Mouse (Mus musculus) hindbrain, embryonic 15.5 days (tissue): Measurements from ENCODE around the gene Prss12. TPM values are rescaled to one million over a fixed set of nuclear protein-coding genes. Genes with fewer than 3 reads are reported as not detected.

Source experiments
- ATAC-seq: fragments of 200-750 bp; cut with Nextera tagmentation; 2 replicates; pipeline ENCODE4 v1.8.0; 2017; ENCODE audit warnings: low read depth, moderate number of reproducible peaks, moderate TSS enrichment; ENCODE audit not compliant: low FRiP score
- H3K27ac ChIP-seq: fragments of 300-500 bp; sonication (generic); replicated peaks from 2 replicates; pipeline ENCODE4 v1.5.1; 2015; ENCODE audit warnings: mild to moderate bottlenecking, inconsistent platforms
- H3K27me3 ChIP-seq: fragments of 300-500 bp; sonication (generic); 2 replicates; pipeline ENCODE4 v1.6.1; 2015; ENCODE audit warnings: control low read depth, inconsistent platforms
- H3K36me3 ChIP-seq: fragments of 300-500 bp; sonication (generic); 2 replicates; pipeline ENCODE4 v1.6.1; 2015; ENCODE audit warnings: control low read depth, inconsistent platforms
- H3K4me1 ChIP-seq: fragments of 300-500 bp; sonication (generic); replicated peaks from 2 replicates; pipeline ENCODE4 v1.6.1; 2015; ENCODE audit warnings: control low read depth, inconsistent platforms
- H3K4me2 ChIP-seq: fragments of 300-500 bp; sonication (generic); 2 replicates; pipeline ENCODE4 v1.6.1; 2015; ENCODE audit warnings: moderate library complexity, mild to moderate bottlenecking, inconsistent platforms
- H3K4me3 ChIP-seq: fragments of 300-500 bp; sonication (generic); 2 replicates; pipeline ENCODE4 v1.5.1; 2015; ENCODE audit warnings: mild to moderate bottlenecking, inconsistent platforms
- H3K9ac ChIP-seq: fragments of 300-500 bp; sonication (generic); 2 replicates; pipeline ENCODE4 v1.6.1; 2015; ENCODE audit warnings: inconsistent platforms
- H3K9me3 ChIP-seq: fragments of 300-500 bp; sonication (generic); 2 replicates; pipeline ENCODE4 v1.6.1; 2016; ENCODE audit warnings: control low read depth, inconsistent platforms
- WGBS: fragments of 180-500 bp; shearing (Covaris S2); methylation state at CpG from one replicate; pipeline ENCODE4 v1.1.7; 2015; 5-methylcytosine and 5-hydroxymethylcytosine counted together
- polyA plus RNA-seq: library from polyadenylated mRNA; unstranded; fragments of >200 nt; fragmentation: Nextera tagmentation; extraction: Ambion mirVana; gene quantifications from 2 replicates; pipeline ENCODE4 v1.2.1, GENCODE M21; 2015

Gene Prss12
- polyA plus RNA-seq, 1 experiment from 2014 or later, result 22.8 TPM

DNA sequence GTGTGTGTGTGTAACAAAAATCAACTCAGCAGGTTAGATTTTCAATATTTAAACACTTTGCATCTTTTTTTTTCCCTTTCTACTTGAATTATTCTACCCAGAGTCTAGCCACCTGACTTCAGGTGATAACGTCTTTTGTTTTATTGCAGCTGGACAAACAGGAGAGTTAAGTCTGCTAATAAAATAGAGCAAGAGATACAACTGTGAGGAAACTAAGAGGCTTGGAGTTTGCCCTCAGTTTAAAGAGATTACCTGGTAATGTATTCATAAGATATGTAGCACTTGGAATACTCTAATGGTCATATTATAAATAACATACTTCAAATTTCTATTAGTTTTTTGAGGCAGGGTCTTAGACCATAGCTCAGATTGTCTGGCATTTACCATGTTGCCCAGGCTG, 9.1 kb upstream of the Prss12 start:
- no peak overlapping the region for H3K4me3 ChIP-seq
- 96% methylated on average over 1 of the region's 1 CpGs for WGBS
- ATAC-seq, result no peak

DNA sequence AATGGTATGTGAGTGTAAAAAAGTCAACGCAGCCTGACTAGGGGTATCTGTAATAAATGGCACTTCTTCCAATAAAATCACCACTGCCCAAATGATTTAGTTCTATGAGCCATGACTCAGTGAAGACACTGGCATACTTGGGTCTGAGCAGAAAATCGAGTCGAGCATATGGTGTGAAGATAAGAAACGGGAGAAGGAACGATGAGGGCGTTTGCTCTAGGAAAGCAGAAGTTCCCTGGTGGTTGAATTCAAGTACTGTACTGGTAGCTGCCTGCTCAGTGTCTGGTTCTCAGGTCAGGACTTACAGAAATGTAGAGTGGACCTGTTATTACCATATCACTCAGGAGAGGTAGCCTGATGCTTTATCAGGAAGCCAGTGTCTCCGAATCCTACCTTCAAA, 6.2 kb upstream of the Prss12 start:
- H3K4me1 ChIP-seq, result no peaks in the 10 kb centered on the region
- no peak overlapping the region for H3K27ac ChIP-seq
- H3K9ac ChIP-seq, result no peak overlapping the region
- no peaks in the 10 kb centered on the region for H3K9me3 ChIP-seq
- no peak overlapping the region for H3K4me3 ChIP-seq
- no peaks in the 10 kb centered on the region for H3K27me3 ChIP-seq
- ATAC-seq, result no peak
- H3K36me3 ChIP-seq, result no peaks in the 10 kb centered on the region
- no peak overlapping the region for H3K4me2 ChIP-seq
- WGBS, result 88% methylated on average over 7 of the region's 7 CpGs

More for the DNA sequence above, 9.1 kb upstream of the Prss12 start:
- H3K27me3 ChIP-seq, result no peaks in the 10 kb centered on the region
- H3K27ac ChIP-seq, result no peak overlapping the region
- no peak overlapping the region for H3K4me2 ChIP-seq
- H3K36me3 ChIP-seq, result no peaks in the 10 kb centered on the region
- no peaks in the 10 kb centered on the region for H3K9me3 ChIP-seq
- no peaks in the 10 kb centered on the region for H3K4me1 ChIP-seq
- H3K9ac ChIP-seq, result no peak overlapping the region

DNA sequence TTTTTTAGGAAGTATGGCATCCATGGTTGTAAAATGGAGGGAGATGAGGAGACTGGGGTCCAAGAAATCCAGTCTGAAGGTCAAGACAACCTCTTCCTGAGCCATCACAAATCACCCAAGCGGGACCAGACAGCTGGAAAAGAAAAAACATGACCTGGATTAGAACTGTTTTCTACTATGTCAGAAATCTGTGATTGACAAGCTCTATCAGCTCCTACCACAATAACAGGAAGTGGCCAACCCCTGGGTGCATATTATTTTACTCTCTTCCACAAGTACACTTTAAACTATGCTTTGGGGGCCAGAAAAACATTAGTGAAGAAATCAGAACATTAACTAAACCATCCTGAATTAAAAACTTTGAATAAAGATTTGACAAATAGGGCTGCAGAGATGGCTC, 2.2 kb upstream of the Prss12 start:
- H3K4me3 ChIP-seq, result no peak overlapping the region
- H3K9me3 ChIP-seq, result no peaks in the 10 kb centered on the region
- H3K9ac ChIP-seq, result no peak overlapping the region
- WGBS, result 76% methylated on average over 1 of the region's 1 CpGs
- H3K27me3 ChIP-seq, result no peaks in the 10 kb centered on the region
- H3K4me2 ChIP-seq, result no peak overlapping the region
- H3K27ac ChIP-seq, result no peak overlapping the region
- H3K4me1 ChIP-seq, result peaks cover 14% of the 10 kb centered on the region
- no peaks in the 10 kb centered on the region for H3K36me3 ChIP-seq
- no peak for ATAC-seq

- H3K4me2 ChIP-seq, result peak overlapping the region; percentile 100
- H3K27ac ChIP-seq, result peak overlapping the region; percentile 15; the same call in 1 of the 2 replicates
- peak overlapping the region; percentile 71 for H3K4me3 ChIP-seq
- H3K27me3 ChIP-seq, result no peaks in the 10 kb centered on the region
- 2% methylated on average over 13 of the region's 13 CpGs for WGBS
- no peaks in the 10 kb centered on the region for H3K36me3 ChIP-seq
- peak; percentile 71 for ATAC-seq
- peaks cover 14% of the 10 kb centered on the region for H3K4me1 ChIP-seq
- H3K9ac ChIP-seq, result peak overlapping the region; percentile 68
- H3K9me3 ChIP-seq, result no peaks in the 10 kb centered on the region
Observed at GRCm38 (mm10) chr3:123447538-123448059, 886 bp downstream of the Prss12 start.

GRCm38 (mm10) chr3:123448096-123448495, 1.4 kb downstream of the Prss12 start:
- Histone ChIP-seq H3K9ac (peak overlapping the region; percentile 68), H3K27me3 (no peaks in the 10 kb centered on the region)
- ATAC-seq, result no peak

DNA sequence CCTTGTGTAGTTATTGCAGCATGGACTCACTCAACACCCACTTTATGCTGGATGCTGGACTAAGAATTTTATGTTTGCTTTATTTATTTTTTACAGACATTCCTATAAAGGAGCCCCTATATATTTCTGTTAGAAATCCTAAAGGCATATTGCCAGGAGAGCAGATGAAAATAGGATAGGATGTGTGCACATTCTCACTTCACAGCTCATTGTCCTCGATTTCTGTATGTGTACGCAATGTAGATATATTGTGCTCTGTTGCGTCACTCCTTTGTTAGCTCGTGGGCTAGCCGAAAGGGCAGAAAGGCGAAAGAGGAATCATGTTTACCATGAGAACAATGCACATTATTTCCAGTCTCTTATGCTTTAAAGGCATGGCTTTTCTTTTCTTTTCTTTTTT, 3.4 kb downstream of the Prss12 start:
- Histone ChIP-seq H3K27me3 (no peaks in the 10 kb centered on the region), H3K4me2 (no peak overlapping the region)
- WGBS, result 30% methylated on average over 6 of the region's 6 CpGs

More at GRCm38 (mm10) chr3:123448096-123448495, 1.4 kb downstream of the Prss12 start:
- no peak overlapping the region for H3K27ac ChIP-seq
- H3K36me3 ChIP-seq, result no peaks in the 10 kb centered on the region
- H3K4me1 ChIP-seq, result peaks cover 14% of the 10 kb centered on the region
- H3K9me3 ChIP-seq, result no peaks in the 10 kb centered on the region
- peak overlapping the region; percentile 71 for H3K4me3 ChIP-seq
- 1% methylated on average over 10 of the region's 10 CpGs for WGBS
- H3K4me2 ChIP-seq, result peak overlapping the region; percentile 100

DNA sequence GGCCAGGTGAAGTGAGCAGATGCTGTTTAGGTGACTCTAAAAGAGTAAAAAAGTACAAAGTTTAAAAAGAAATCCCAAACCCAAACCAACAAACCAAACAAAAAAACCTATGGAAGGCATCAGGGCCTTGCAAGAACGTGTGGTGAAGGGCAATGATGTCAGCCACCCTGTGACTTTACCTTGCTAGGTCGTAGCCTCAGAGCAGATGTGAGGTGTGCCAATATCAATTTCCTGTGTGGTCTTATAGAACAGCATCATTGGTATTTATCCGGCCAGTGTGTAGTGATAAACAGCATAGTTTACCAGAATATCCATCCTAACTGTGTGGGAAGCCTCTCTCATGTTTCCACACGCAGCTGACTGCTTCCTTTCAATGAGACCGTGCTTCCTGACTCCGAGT, 6.2 kb downstream of the Prss12 start:
- ATAC-seq, result no peak
- Histone ChIP-seq H3K36me3 (no peaks in the 10 kb centered on the region), H3K9ac (no peak overlapping the region), H3K4me2 (no peak overlapping the region), H3K9me3 (no peaks in the 10 kb centered on the region), H3K27ac (no peak overlapping the region), H3K27me3 (no peaks in the 10 kb centered on the region), H3K4me3 (no peak overlapping the region), H3K4me1 (peaks cover 3% of the 10 kb centered on the region)
- 70% methylated on average over 6 of the region's 6 CpGs for WGBS

More for the DNA sequence above, 3.4 kb downstream of the Prss12 start:
- ATAC-seq, result no peak
- H3K4me1 ChIP-seq, result peaks cover 14% of the 10 kb centered on the region
- no peaks in the 10 kb centered on the region for H3K36me3 ChIP-seq
- no peak overlapping the region for H3K27ac ChIP-seq
- H3K9ac ChIP-seq, result no peak overlapping the region
- no peak overlapping the region for H3K4me3 ChIP-seq
- no peaks in the 10 kb centered on the region for H3K9me3 ChIP-seq

- WGBS, result 71% methylated on average over 1 of the region's 1 CpGs
- no peaks in the 10 kb centered on the region for H3K4me1 ChIP-seq
- H3K9ac ChIP-seq, result no peak overlapping the region
- no peak overlapping the region for H3K4me3 ChIP-seq
- H3K27ac ChIP-seq, result no peak overlapping the region
- H3K4me2 ChIP-seq, result no peak overlapping the region
- no peaks in the 10 kb centered on the region for H3K36me3 ChIP-seq
- H3K9me3 ChIP-seq, result no peaks in the 10 kb centered on the region
- no peaks in the 10 kb centered on the region for H3K27me3 ChIP-seq
- no peak for ATAC-seq
Observed at GRCm38 (mm10) chr3:123459492-123459891, 12.8 kb downstream of the Prss12 start.

DNA sequence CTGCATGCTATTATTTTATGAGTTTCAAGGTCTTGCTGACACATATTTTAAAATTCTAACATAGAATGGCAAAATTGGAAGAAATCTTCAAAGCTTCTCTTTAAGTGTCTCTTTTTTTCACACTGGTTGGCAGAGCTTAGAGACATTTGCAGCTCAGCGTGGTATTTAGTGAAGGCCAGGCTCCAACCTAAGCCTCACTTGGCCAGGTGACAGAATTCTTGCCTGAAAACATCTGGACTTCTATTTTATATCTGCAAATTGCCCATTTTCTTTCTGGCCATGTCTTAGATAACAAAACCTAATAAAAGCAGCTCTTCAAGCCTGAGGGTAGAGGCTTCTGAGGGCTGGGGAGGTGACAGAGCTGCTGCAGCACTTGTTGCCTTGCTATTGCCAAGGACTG, 13.7 kb downstream of the Prss12 start:
- no peak overlapping the region for H3K9ac ChIP-seq
- H3K4me1 ChIP-seq, result no peaks in the 10 kb centered on the region
- WGBS, result 73% methylated on average over 1 of the region's 1 CpGs
- ATAC-seq, result no peak
- H3K4me2 ChIP-seq, result no peak overlapping the region
- H3K4me3 ChIP-seq, result no peak overlapping the region
- no peaks in the 10 kb centered on the region for H3K9me3 ChIP-seq
- no peaks in the 10 kb centered on the region for H3K36me3 ChIP-seq
- no peak overlapping the region for H3K27ac ChIP-seq
- H3K27me3 ChIP-seq, result no peaks in the 10 kb centered on the region

- H3K4me2 ChIP-seq, result no peak overlapping the region
- no peak for ATAC-seq
- no peaks in the 10 kb centered on the region for H3K4me1 ChIP-seq
- H3K36me3 ChIP-seq, result no peaks in the 10 kb centered on the region
- H3K27me3 ChIP-seq, result no peaks in the 10 kb centered on the region
- H3K4me3 ChIP-seq, result no peak overlapping the region
- 81% methylated on average over 6 of the region's 6 CpGs for WGBS
- no peak overlapping the region for H3K27ac ChIP-seq
- no peaks in the 10 kb centered on the region for H3K9me3 ChIP-seq
- H3K9ac ChIP-seq, result no peak overlapping the region
Observed at GRCm38 (mm10) chr3:123462264-123462663, 15.6 kb downstream of the Prss12 start.

GRCm38 (mm10) chr3:123476833-123477232, 30.1 kb downstream of the Prss12 start:
- Histone ChIP-seq H3K27ac (no peak overlapping the region), H3K9me3 (no peaks in the 10 kb centered on the region), H3K9ac (no peak overlapping the region), H3K27me3 (no peaks in the 10 kb centered on the region), H3K36me3 (no peaks in the 10 kb centered on the region), H3K4me3 (no peak overlapping the region), H3K4me2 (no peak overlapping the region), H3K4me1 (no peaks in the 10 kb centered on the region)
- no peak for ATAC-seq
- WGBS, result 74% methylated on average over 3 of the region's 3 CpGs

- Histone ChIP-seq H3K27ac (no peak overlapping the region), H3K9me3 (no peaks in the 10 kb centered on the region), H3K4me1 (no peaks in the 10 kb centered on the region), H3K36me3 (no peaks in the 10 kb centered on the region), H3K4me2 (no peak overlapping the region), H3K4me3 (no peak overlapping the region), H3K9ac (no peak overlapping the region), H3K27me3 (no peaks in the 10 kb centered on the region)
- 91% methylated on average over 6 of the region's 6 CpGs for WGBS
- no peak for ATAC-seq
Observed at GRCm38 (mm10) chr3:123481266-123481665, 34.6 kb downstream of the Prss12 start.

DNA sequence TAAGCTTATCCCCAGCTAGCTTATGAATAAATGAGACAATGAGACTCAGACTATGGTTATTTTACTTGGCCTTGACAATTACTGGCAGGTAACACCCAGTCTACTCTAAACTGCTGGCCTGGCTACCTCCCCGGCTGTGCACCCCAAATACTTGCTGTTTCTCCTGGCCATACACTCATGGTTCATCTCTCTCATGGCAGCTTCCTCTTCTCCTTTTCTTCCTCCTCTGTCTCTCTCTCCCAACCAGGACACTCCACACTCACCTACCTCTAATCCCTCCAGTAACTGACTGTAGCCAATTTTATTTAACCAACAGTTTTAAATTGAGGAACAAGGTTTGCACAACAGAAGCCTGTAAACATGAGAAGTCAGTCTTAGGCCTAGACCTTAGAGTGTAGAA, 45.1 kb downstream of the Prss12 start:
- H3K9me3 ChIP-seq, result no peaks in the 10 kb centered on the region
- no peak overlapping the region for H3K4me3 ChIP-seq
- no peak overlapping the region for H3K4me2 ChIP-seq
- H3K36me3 ChIP-seq, result no peaks in the 10 kb centered on the region
- no peak overlapping the region for H3K27ac ChIP-seq
- no peak overlapping the region for H3K9ac ChIP-seq
- no peak for ATAC-seq
- H3K4me1 ChIP-seq, result no peaks in the 10 kb centered on the region
- WGBS, result 100% methylated on average over 1 of the region's 1 CpGs
- no peaks in the 10 kb centered on the region for H3K27me3 ChIP-seq
